Mouse (Mus musculus) neural tube, embryonic 12.5 days (tissue): ENCODE data around the gene Rgs12. TPM values are rescaled to one million over a fixed set of nuclear protein-coding genes. Genes with fewer than 3 reads are reported as not detected.

Experiments used
- ATAC-seq: fragments of 200-750 bp; cut with Nextera tagmentation; 2 replicates; pipeline ENCODE4 v1.8.0; 2017; ENCODE audit warnings: low read depth, mild to moderate bottlenecking, moderate TSS enrichment, moderate library complexity; ENCODE audit not compliant: low FRiP score
- H3K27ac ChIP-seq: fragments of 300-500 bp; sonication (generic); 2 replicates; pipeline ENCODE4 v1.5.1; 2016
- H3K27me3 ChIP-seq: fragments of 300-500 bp; sonication (generic); replicated peaks from 2 replicates; pipeline ENCODE4 v1.6.1; 2016; ENCODE audit warnings: mild to moderate bottlenecking
- H3K36me3 ChIP-seq: fragments of 300-500 bp; sonication (generic); 2 replicates; pipeline ENCODE4 v1.6.1; 2016; ENCODE audit warnings: mild to moderate bottlenecking
- H3K4me1 ChIP-seq: fragments of 300-500 bp; sonication (generic); 2 replicates; pipeline ENCODE4 v1.6.1; 2016
- H3K4me2 ChIP-seq: fragments of 300-500 bp; sonication (generic); replicated peaks from 2 replicates; pipeline ENCODE4 v1.6.1; 2016; ENCODE audit warnings: mild to moderate bottlenecking
- H3K4me3 ChIP-seq: fragments of 300-500 bp; sonication (generic); 2 replicates; pipeline ENCODE4 v1.5.1; 2016
- H3K9ac ChIP-seq: fragments of 300-500 bp; sonication (generic); 2 replicates; pipeline ENCODE4 v1.6.1; 2016; ENCODE audit warnings: mild to moderate bottlenecking
- H3K9me3 ChIP-seq: fragments of 300-500 bp; sonication (generic); 2 replicates; pipeline ENCODE4 v1.6.1; 2016; ENCODE audit warnings: mild to moderate bottlenecking
- WGBS: fragments of 180-500 bp; shearing (Covaris S2); methylation state at CpG from one replicate; pipeline ENCODE4 v1.1.7; 2016; 5-methylcytosine and 5-hydroxymethylcytosine counted together
- polyA plus RNA-seq: library from polyadenylated mRNA; unstranded; fragments of >200 nt; fragmentation: Nextera tagmentation; extraction: Ambion mirVana; gene quantifications from 2 replicates; pipeline ENCODE4 v1.2.1, GENCODE M21; 2016

The Rgs12 gene
- polyA plus RNA-seq, 1 experiment from 2014 or later, result 58.0 TPM

DNA sequence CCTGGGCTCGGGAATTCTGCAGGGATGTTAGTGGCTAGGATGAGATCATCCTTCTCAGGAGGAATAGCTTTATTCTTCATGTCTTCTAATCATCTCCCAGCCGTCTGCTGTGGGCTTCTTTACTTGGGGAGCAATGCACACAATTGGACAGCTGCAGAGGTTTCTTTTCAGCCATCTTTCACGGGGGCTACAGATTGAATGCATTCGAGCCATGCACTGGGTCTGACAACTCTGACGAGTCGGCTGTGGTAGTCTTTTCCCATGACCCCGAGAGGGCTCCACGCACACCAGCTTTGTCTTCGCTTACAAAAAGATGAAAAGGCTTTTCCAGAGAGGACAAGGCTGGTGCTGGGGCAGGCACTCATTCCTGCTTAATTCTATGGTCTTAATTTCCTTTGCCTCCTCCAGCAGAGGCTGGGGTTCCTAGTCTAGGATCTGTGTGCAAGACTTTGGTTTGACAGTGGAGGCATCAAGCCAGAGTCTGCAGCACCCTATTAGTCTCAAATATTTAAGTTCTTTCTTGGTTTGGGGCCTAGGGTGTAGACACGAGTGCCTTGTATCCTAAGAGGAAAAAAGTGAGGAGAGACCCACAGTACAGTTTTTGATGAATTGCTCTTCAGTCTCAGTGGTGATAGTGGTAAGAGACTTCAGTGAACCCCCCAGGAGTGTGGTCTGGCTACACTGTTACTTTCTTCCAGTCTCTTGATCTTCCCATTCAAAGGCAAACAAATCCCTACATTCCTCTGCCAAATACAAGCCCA, 7.4 kb upstream of the Rgs12 start:
- Histone ChIP-seq H3K4me3 (no peak overlapping the region), H3K9me3 (no peaks in the 10 kb centered on the region), H3K27ac (peak overlapping the region; percentile 12; the same call in 1 of the 2 replicates), H3K36me3 (no peaks in the 10 kb centered on the region), H3K27me3 (no peaks in the 10 kb centered on the region), H3K4me2 (no peak overlapping the region), H3K9ac (no peak overlapping the region), H3K4me1 (no peaks in the 10 kb centered on the region; the same call in 1 of the 2 replicates)
- peak; percentile 77 for ATAC-seq
- 21% methylated on average over 10 of the region's 10 CpGs for WGBS

DNA sequence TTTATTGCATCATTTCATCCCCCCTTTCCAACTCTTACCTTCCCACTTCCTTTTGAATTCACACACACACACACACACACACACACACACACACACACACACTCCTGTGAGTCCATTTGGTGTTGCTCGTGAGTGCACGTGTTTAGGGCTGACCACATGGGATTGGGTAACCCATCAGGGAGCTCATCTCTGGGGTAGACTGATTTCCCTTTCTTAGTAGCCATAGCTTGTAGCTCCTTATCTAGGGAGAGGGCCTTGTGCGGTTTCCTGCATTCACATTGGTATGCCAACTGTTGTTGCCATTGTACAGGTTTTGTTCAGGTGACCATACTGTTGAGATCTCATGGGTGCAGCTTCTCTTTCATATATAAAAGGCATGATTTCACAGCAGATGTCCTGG, 5.8 kb upstream of the Rgs12 start:
- H3K36me3 ChIP-seq, result no peaks in the 10 kb centered on the region
- no peaks in the 10 kb centered on the region for H3K27me3 ChIP-seq
- no peak overlapping the region for H3K27ac ChIP-seq
- H3K4me1 ChIP-seq, result no peaks in the 10 kb centered on the region; the same call in 1 of the 2 replicates
- no peak for ATAC-seq
- no peak overlapping the region for H3K4me2 ChIP-seq
- H3K4me3 ChIP-seq, result no peak overlapping the region
- WGBS, result 82% methylated on average over 3 of the region's 3 CpGs
- no peak overlapping the region for H3K9ac ChIP-seq
- no peaks in the 10 kb centered on the region for H3K9me3 ChIP-seq

- no peaks in the 10 kb centered on the region for H3K9me3 ChIP-seq
- H3K9ac ChIP-seq, result peak overlapping the region; percentile 90
- peaks cover 23% of the 10 kb centered on the region for H3K4me1 ChIP-seq
- peak overlapping the region; percentile 89 for H3K4me3 ChIP-seq
- WGBS, result under 1% methylated on average over 12 of the region's 12 CpGs
- no peaks in the 10 kb centered on the region for H3K27me3 ChIP-seq
- H3K27ac ChIP-seq, result peak overlapping the region; percentile 75
- peak; percentile 59 for ATAC-seq
- peak overlapping the region; percentile 78 for H3K4me2 ChIP-seq
- peaks cover 10% of the 10 kb centered on the region for H3K36me3 ChIP-seq
These were observed 545 bp downstream of the Rgs12 start for GRCm38 (mm10) chr5:34949769-34950211.

DNA sequence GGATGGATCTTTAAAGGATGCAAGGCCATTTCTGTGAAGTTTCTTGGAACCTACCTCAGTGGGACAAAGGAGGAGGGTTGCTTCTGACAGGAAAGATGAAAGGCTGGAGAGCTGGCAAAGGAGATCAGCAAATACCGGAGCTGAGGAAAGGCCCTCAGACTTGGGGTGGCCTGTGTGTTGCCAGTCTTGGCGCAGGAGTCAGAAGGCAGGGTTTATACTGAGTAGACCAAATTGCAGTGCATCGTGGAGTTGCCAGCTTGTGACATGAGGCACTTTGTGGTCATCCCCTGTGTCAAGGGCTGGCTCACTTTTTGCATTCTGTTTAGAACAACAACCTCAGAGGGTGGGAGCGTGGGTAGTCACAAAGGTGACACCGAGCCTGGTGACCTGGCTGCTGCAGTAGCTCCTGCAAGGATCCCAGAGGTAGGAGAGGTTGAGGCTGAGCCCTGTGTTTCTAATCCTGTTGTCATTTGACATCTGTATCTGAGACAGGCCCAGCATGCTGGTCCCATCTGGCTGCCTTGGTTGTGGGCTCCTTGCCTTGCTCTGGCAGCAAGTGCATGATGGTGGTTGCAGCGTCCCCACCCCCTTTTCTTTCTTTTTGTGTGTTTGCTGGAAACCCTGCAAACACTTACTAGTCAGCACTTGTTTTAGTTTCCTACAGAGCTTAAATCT, 1.4 kb downstream of the Rgs12 start:
- Histone ChIP-seq H3K27ac (no peak overlapping the region), H3K9ac (peak overlapping the region; percentile 90), H3K4me2 (peak overlapping the region; percentile 78), H3K9me3 (no peaks in the 10 kb centered on the region), H3K4me3 (peak overlapping the region; percentile 89), H3K4me1 (peaks cover 32% of the 10 kb centered on the region), H3K27me3 (no peaks in the 10 kb centered on the region), H3K36me3 (peaks cover 10% of the 10 kb centered on the region)
- 75% methylated on average over 6 of the region's 6 CpGs for WGBS
- no peak for ATAC-seq

DNA sequence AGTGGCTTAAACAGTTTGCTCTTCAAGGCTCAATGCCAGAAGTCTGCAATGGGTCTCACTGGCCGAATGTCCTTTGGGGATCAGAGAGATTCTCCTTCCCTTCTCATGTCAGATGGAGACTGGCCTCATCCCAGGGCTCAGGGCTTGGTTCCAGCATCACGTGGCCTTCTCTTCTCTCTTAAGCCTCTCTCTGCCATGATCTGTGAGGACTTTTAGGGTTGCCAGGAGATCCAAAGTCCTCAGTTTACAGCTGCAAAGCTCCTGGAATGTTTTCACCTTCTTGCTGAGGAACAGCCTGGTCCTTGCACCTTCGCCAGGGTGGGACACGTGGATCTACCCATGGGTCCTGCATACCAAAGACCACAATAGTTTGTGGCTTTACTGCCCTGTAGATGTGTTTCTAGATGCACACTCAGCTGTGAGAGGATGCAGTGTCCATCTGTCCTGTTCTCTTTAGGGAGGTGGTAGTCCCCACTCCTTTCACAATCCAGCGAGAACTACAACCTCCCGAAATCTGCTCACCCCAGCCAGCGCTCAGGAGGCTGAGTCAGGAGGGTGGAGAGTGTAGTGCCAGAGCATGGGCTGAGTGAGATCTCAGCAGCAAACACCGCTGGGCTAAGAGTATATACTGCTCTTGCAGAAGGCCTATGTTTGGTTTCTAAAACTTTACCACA, 2.1 kb downstream of the Rgs12 start:
- Histone ChIP-seq H3K27ac (no peak overlapping the region), H3K9ac (peak overlapping the region; percentile 90; the same call in 1 of the 2 replicates), H3K4me3 (no peak overlapping the region), H3K36me3 (peaks cover 10% of the 10 kb centered on the region), H3K4me2 (peak overlapping the region; percentile 78), H3K4me1 (peaks cover 35% of the 10 kb centered on the region), H3K9me3 (no peaks in the 10 kb centered on the region), H3K27me3 (no peaks in the 10 kb centered on the region)
- 97% methylated on average over 8 of the region's 8 CpGs for WGBS
- ATAC-seq, result no peak

DNA sequence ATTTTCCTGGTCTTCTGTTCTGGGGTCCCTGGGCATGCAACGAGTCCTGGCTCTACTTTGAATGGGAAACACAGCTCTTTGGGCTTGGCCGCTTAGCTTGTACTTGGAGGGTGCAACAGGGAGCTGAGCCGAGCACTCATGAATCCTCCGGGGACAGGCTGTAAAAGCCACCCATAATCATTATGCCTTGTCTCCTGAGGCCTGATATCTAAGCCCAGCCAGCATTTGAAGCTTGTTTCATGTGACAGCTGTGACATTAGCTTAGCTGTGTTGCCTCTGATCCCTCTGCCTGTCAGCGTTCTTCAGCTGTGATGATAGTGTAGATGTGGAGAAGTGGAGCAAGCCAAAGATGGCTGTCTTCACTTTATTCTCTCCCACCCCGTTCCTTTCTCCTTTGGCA, 5.3 kb downstream of the Rgs12 start:
- peaks cover 35% of the 10 kb centered on the region for H3K4me1 ChIP-seq
- no peaks in the 10 kb centered on the region for H3K27me3 ChIP-seq
- peaks cover 10% of the 10 kb centered on the region for H3K36me3 ChIP-seq
- no peaks in the 10 kb centered on the region for H3K9me3 ChIP-seq
- 67% methylated on average over 6 of the region's 6 CpGs for WGBS
- H3K9ac ChIP-seq, result no peak overlapping the region
- H3K4me2 ChIP-seq, result no peak overlapping the region
- ATAC-seq, result no peak
- no peak overlapping the region for H3K27ac ChIP-seq
- H3K4me3 ChIP-seq, result no peak overlapping the region

- 72% methylated on average over 5 of the region's 5 CpGs for WGBS
- H3K27ac ChIP-seq, result no peak overlapping the region
- ATAC-seq, result no peak
- H3K4me2 ChIP-seq, result no peak overlapping the region
- H3K4me3 ChIP-seq, result no peak overlapping the region
- H3K9me3 ChIP-seq, result no peaks in the 10 kb centered on the region
- no peak overlapping the region for H3K9ac ChIP-seq
- peaks cover 33% of the 10 kb centered on the region for H3K4me1 ChIP-seq
- H3K36me3 ChIP-seq, result peaks cover 10% of the 10 kb centered on the region
- H3K27me3 ChIP-seq, result no peaks in the 10 kb centered on the region
These were observed 6.4 kb downstream of the Rgs12 start for GRCm38 (mm10) chr5:34955630-34956029.

DNA sequence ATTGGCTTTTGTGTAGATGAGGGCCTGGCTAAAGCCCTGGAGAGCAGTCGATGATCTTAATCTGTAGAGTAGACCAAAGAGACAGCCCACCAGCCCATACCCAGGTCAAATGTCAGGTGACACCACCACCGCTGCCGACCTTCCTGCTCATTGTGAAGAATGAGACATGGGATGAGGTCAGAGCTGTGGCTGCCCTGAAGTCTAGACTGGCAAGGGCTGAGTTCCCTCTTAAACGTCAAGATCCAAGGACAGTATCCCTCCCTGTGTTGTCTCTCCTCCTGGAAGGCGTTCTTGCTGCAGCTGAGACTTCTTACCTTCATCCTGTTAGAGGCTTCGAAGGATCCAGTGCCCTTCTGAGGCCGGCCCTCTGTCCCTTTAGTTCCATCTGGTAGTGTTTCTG, 6.9 kb downstream of the Rgs12 start:
- ATAC-seq, result no peak
- WGBS, result 89% methylated on average over 7 of the region's 7 CpGs
- peaks cover 11% of the 10 kb centered on the region for H3K36me3 ChIP-seq

GRCm38 (mm10) chr5:34957015-34957414, 7.8 kb downstream of the Rgs12 start:
- WGBS, result 71% methylated on average over 2 of the region's 2 CpGs
- H3K9me3 ChIP-seq, result no peaks in the 10 kb centered on the region
- H3K27me3 ChIP-seq, result no peaks in the 10 kb centered on the region
- H3K36me3 ChIP-seq, result peaks cover 13% of the 10 kb centered on the region; the same call in 1 of the 2 replicates
- H3K4me1 ChIP-seq, result peaks cover 24% of the 10 kb centered on the region
- no peak overlapping the region for H3K4me2 ChIP-seq
- no peak overlapping the region for H3K4me3 ChIP-seq
- H3K9ac ChIP-seq, result no peak overlapping the region
- no peak for ATAC-seq
- no peak overlapping the region for H3K27ac ChIP-seq

More for the DNA sequence above, 6.9 kb downstream of the Rgs12 start:
- H3K9ac ChIP-seq, result no peak overlapping the region
- no peaks in the 10 kb centered on the region for H3K27me3 ChIP-seq
- no peak overlapping the region for H3K4me2 ChIP-seq
- peaks cover 28% of the 10 kb centered on the region for H3K4me1 ChIP-seq
- H3K9me3 ChIP-seq, result no peaks in the 10 kb centered on the region
- H3K27ac ChIP-seq, result no peak overlapping the region
- H3K4me3 ChIP-seq, result no peak overlapping the region

GRCm38 (mm10) chr5:34960021-34960420, 10.8 kb downstream of the Rgs12 start:
- no peak overlapping the region for H3K9ac ChIP-seq
- no peak overlapping the region for H3K27ac ChIP-seq
- no peak overlapping the region for H3K4me3 ChIP-seq
- H3K9me3 ChIP-seq, result no peaks in the 10 kb centered on the region
- peaks cover 13% of the 10 kb centered on the region for H3K4me1 ChIP-seq
- H3K27me3 ChIP-seq, result no peaks in the 10 kb centered on the region
- 86% methylated on average over 1 of the region's 1 CpGs for WGBS
- H3K4me2 ChIP-seq, result no peak overlapping the region
- no peak for ATAC-seq
- peaks cover 13% of the 10 kb centered on the region for H3K36me3 ChIP-seq

DNA sequence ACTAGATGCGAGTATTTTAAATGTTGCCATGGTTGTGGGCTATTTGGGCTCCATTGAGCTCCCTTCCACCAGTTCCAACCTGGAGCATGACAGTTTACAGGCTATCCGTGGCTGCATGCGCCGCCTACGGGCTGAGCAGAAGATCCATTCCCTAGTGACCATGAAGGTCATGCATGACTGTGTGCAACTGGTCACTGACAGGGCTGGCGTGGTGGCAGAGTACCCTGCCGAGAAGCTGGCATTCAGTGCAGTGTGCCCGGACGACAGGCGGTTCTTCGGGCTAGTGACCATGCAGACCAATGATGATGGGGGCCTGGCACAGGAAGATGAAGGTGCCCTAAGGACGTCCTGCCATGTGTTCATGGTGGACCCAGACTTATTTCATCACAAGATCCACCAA, 16.3 kb downstream of the Rgs12 start:
- Histone ChIP-seq H3K9me3 (no peaks in the 10 kb centered on the region), H3K4me2 (no peak overlapping the region), H3K27me3 (no peaks in the 10 kb centered on the region), H3K9ac (no peak overlapping the region), H3K36me3 (peaks cover 55% of the 10 kb centered on the region), H3K4me1 (0 out of 2 replicates have a peak, but pooled peaks cover 2% of the 10 kb centered on the region), H3K4me3 (no peak overlapping the region), H3K27ac (no peak overlapping the region)
- ATAC-seq, result no peak
- 96% methylated on average over 12 of the region's 12 CpGs for WGBS

- Histone ChIP-seq H3K27ac (no peak overlapping the region), H3K4me1 (0 out of 2 replicates have a peak, but pooled peaks cover 2% of the 10 kb centered on the region), H3K4me3 (no peak overlapping the region), H3K4me2 (no peak overlapping the region), H3K27me3 (no peaks in the 10 kb centered on the region), H3K36me3 (peaks cover 67% of the 10 kb centered on the region), H3K9me3 (no peaks in the 10 kb centered on the region), H3K9ac (no peak overlapping the region)
- ATAC-seq, result no peak
- WGBS, result 58% methylated on average over 5 of the region's 5 CpGs
These were observed 19.1 kb downstream of the Rgs12 start for GRCm38 (mm10) chr5:34968386-34968785.
